Mouse (Mus musculus): ENCODE results near the gene Gm10271.

Gene Gm10271

DNA sequence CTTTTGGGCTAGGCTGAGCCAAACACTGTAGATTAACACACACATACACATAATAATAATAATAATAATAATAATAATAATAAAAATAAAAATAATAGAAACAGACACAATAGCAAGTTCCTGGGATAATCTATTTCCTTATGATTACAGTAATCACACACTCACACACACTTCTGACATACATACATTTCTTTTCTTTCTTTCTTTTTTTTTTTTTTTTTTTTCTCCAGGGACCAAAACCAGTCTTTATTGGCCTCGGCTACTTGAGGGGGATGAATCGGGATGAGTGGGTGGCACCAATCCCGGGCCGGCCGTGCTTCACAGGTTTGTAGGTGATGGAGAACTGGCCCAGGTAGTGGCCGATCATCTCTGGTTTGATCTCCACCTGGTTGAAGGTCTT, at the start of gene Gm10271:
Gene Gm10271, minus strand, starts transcription at position 101 of the 400 bp plus-strand sequence.
- DNase-seq (ENCODE audit: low read depth in 1 of 2, low spot score in 2 of 2), result no peak

DNA sequence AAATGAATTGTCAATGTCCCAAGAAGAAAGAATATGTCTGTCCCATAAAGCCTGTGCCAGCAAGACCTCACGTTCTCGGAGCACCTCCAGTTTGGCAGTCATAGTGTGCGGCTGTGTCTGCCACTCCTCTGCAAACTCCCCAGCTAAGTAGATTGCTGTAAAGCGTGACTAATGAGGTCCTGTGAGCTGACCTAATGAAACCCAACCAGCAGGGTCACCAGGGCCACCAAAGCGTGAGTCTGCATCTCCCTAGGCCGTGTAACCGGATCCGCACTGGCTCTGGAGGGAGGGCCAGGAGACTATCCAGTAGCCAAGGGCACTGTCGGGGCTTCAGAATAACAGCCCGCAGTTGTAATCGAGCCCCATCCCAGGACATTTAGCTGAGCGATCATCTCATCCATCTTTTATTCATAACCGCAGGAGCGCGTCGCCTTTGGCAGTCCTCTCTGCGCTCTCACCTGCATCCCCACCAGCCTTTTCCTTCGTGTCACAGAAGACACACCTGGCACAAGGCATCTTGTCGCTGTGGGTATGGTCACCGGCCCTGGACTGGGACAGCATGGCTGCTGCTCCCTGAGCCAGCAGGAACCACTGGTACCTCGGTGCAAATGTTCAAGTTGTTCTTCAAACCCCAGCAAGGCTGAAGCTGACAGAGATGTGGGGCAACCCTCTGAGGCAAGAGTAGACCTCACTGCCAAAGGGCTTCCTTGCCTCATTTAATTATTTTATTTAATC, 48.8 kb upstream of the Gm10271 start:
- no peak for DNase-seq (ENCODE audit: low read depth in 1 of 2, low spot score in 2 of 2)

- no peak for DNase-seq (ENCODE audit: low read depth in 1 of 2, low spot score in 2 of 2)
These were observed 46.0 kb upstream of the Gm10271 start for GRCm38 (mm10) chr10:117018281-117018840.

DNA sequence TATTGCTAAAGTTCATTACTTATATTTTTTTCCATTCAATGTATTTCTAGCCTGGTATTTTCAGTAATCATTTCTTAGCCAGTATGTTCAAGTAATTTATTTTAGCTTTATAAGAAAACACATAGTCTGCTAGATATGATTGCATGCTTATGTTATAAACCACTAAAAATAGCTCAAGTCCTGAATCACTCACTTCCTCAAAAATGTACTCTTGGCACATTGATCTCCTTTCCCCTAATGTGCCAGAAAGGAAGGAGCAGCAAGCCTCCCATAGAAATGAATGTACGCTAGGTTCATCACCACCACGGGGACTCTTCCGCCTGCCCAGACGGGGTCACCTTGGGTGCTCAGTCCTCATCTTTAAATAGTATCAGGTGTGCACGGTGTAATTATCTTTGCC, 42.2 kb upstream of the Gm10271 start:
- no peak for DNase-seq (ENCODE audit: low read depth in 1 of 2, low spot score in 2 of 2)

- DNase-seq (ENCODE audit: low read depth in 1 of 2, low spot score in 2 of 2), result no peak
These were observed 41.4 kb upstream of the Gm10271 start for GRCm38 (mm10) chr10:117013689-117014390.

DNA sequence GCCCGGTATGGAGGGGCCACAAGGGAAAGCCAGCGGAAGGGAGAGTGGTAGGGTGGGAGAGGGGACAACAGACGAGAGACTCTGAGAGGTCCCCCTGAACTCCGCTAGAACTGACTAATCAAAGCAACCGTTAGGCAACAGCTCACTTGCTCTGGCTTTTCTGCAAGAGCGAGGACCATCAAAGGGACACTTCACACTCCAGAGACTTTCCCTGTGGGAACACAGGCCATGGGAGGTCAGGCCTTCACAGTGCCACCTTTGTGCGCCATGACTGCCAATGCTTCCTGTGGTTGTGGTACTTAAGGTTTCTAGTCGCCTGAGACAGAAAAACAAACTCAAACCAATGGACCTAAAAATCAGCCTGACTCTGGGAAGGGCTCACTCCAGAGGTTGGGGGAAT, 38.6 kb upstream of the Gm10271 start:
- no peak for DNase-seq (ENCODE audit: low read depth in 1 of 2, low spot score in 2 of 2)

- DNase-seq (ENCODE audit: low read depth in 1 of 2, low spot score in 2 of 2), result no peak
These were observed 37.3 kb upstream of the Gm10271 start for GRCm38 (mm10) chr10:117009691-117010090.

DNA sequence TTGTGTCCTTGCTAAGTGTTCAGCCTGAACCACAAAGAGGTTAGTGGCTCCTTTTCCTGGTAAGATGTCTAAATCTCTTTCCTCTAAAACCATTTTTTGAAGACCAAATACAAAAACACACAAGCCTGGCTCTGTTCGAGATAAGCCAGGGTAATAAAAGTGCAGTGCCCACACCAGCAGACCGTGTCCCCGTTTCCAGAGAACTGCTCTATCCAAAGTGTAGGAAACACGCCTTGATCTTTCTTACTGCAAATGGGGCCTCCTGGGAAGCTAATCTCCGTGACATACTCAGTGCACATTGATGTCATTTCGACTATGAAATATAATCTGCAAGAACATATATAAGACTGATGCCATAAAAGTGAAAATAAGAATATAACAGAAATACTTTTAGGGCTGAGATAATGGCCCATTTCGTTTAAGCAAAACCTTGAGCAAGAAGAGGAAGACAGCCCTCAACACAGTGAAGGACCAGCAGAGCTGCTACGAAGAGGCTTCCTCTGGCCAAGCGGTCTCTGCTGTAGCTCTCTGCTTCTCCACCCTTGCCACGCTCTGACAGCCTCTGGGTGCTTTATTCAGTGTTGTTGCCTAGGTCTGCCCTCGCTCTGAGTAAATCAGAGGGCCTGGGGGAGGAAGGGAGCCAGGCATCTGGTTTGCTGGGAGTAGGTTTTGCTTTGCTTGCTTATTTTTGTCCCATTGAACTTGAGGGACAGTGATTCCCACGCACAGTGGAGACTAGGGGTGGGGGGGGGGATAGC, 33.5 kb upstream of the Gm10271 start:
- DNase-seq (ENCODE audit: low read depth in 1 of 2, low spot score in 2 of 2), result no peak

GRCm38 (mm10) chr10:117004695-117005094, 32.3 kb upstream of the Gm10271 start:
- DNase-seq (ENCODE audit: low read depth in 1 of 2, low spot score in 2 of 2), result no peak

GRCm38 (mm10) chr10:117000975-117001374, 28.6 kb upstream of the Gm10271 start:
- DNase-seq (ENCODE audit: low read depth in 1 of 2, low spot score in 2 of 2), result no peak

DNA sequence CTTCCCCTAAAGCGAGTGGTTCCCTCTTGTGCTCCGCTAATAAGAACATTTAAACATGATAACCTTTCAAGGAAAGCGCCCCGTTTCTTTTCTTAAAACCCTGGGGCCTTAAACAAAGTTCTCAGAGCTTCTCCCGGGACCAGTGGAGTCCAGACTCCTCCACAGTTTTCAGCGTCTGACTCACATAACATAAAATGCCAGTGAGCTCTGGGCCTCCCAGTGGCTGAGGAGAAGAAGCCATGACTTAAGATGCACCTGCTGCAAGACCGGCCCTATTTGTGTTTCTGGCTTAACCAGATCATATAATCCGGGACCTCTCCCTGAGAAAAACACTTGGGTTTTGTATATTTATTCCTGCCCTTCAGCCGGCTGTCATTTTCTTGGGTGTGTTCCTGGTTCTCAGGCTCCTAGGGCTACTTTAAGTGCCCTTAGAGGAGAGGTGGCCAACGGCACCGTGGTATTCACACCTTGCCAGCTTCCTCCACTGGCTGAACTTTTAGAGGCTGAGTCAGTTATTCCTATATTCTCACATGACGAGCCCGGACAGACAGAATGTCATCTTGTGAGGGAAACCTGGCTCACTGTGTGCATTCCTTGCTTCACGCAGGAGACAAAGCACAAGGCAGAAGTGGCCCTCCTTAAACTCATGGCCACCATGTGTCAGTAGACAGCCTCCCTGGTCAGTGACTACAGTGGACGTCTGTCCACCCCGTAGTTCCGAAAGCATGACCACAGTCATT, 26.5 kb upstream of the Gm10271 start:
- no peak for DNase-seq (ENCODE audit: low read depth in 1 of 2, low spot score in 2 of 2)

DNA sequence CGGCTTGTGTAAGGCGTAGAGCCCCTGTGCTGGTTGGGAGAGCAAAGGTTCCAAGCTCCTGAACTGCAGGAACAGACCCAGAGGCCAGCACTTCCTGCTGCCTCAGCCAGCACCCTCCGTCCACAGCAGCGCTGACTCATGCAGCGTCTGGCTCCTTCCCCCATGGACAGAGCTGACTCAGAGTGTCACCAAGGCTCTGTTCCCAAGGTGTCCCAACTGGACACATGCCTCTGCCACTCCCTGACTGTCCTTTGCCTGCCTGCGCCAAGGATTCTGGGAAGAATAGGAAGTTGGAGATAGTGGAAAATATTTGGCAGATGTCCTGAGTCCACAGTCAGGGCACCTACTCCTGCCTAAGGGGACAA, 23.8 kb upstream of the Gm10271 start:
- no peak for DNase-seq (ENCODE audit: low read depth in 1 of 2, low spot score in 2 of 2)

GRCm38 (mm10) chr10:116995584-116996235, 23.3 kb upstream of the Gm10271 start:
- no peak for DNase-seq (ENCODE audit: low read depth in 1 of 2, low spot score in 2 of 2)

DNA sequence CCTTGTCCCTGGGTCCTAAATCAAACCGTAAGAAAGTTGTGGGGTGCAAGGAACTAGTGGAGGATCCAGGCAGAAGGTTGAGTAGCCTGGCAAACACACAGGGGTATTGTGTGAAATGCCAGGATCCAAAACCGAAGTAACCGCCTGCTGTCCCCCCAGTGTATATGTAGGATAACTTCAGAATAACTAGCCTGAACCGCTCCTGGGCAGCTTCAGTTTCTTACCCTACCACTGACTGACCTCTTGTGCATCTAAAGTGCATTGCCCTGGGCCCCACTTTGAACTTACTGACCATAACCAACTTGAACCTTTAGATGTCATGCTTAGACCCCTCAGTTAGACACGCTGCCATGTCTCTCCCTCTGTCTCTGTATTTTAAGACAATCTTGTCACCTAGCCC, 22.8 kb upstream of the Gm10271 start:
- no peak for DNase-seq (ENCODE audit: low read depth in 1 of 2, low spot score in 2 of 2)

DNA sequence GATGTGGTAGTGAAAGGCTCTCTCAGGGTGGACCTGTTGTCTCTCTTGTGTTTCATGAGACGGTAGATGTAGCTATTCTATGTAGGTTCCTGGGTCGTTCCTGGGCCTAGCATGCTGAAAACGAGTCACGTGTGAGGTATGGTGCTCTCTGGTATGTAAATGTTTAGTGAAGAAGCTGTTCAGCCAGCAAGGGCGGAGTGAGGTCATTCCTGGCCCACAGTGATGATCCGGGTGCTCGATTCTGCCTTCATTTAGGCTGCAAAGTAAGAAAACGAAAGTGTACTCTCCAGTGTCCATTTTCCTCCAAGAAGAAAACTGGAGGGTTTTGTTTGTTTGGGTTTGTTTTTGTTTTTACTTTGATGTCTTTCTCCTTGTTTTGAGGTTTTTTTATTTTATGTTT, 21.6 kb upstream of the Gm10271 start:
- no peak for DNase-seq (ENCODE audit: low read depth in 1 of 2, low spot score in 2 of 2)

DNA sequence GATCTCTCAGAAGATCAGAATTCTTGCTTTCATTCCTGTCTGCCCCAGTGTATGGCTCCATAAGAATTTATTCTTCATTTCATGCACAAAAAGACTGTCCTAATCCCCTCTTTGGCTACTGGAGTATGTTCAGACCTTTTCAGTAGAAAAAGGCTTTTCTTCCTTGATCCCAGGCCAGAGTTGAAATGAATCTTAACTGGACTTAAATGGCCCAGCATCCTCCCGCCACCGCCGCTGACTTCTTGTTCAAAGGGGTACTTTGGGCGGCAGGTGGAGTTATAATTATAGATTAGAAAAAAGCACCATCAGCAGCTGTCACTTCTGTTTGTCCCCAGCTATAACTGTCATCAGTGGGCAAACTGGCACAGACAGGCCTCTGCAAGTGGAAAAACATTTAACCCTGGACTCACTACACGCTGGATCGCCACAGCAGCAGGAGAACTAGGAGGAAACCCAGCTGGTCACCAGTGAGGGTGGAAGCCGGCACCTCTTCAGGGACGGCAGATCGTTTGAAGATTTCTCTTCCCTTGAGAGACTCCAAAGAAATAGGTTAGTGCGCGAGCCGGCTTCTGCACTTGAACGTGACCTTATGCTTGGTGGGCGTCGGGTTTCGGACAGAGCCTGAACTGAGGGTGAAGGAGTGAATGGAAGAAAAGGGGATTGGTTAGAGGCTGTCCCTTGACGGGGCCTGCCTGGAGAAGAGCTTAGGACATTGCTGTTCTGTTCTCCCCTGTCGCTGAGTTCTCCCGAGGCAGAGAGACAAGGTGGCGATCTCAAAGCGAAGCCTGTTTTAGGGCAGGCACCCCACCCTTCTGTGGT, 14.1 kb upstream of the Gm10271 start, which contains the start of gene Best3:
Gene Best3, plus strand, starts transcription at position 51 of the 819 bp plus-strand sequence.
- DNase-seq (ENCODE audit: low read depth in 1 of 2, low spot score in 2 of 2), result no peak

DNA sequence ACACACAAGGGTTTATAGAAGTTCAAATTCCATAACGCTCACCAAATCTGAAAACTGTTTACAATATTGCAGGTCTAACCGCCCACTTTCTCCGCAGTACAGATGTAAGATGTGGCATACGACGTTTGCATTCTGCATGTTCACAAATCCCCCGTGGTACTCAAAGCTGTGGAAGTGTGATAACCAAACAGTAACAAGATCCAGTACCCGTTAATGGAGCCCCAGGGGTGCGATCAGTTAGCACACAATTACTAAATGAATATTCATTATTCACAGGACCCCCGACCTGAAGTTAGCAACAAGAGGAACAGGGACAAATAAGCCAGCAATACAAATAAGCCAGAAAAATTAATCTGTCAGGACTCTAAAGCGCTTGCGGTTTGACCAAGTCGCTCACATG, 12.4 kb upstream of the Gm10271 start:
- no peak for DNase-seq (ENCODE audit: low read depth in 1 of 2, low spot score in 2 of 2)

DNA sequence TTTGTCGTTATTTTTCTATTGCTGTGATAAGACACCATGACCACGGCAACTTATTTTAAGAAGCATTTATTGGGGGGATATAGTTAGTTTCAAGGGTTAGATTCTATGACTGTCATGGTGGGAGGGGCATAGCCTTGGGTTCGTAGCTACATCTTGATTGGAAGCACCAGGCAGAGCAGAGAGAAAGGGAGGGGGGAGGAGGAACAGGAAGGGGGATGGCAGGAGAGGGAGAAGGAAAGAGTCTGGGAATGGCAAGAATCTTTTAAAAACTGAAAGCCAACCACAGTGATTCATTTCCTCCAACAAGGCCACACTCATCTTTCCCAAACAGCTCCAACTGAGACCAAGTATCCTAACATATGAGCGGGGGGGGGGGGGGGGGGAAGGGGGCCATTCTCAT, 10.1 kb upstream of the Gm10271 start:
- DNase-seq (ENCODE audit: low read depth in 1 of 2, low spot score in 2 of 2), result no peak

DNA sequence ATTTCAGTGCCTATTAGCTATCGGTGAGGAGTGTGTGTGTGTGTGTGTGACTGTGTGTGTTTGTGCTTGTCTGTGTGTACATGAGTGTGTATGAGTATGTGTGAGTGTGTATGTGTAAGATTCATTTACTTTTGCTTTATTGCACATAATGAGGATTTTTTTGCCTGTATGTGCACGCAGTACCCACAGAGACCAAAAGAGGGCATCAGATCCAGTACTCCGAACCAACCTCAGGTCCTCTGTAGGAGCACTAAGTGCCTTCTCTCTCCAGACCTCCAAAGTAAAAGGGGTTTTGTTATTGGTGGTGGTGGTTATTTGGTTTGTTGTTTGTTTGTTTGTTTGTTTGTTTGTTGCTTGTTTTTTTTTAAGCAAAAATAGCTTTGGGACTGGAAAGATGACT, 8.5 kb upstream of the Gm10271 start:
- DNase-seq (ENCODE audit: low read depth in 1 of 2, low spot score in 2 of 2), result no peak

DNA sequence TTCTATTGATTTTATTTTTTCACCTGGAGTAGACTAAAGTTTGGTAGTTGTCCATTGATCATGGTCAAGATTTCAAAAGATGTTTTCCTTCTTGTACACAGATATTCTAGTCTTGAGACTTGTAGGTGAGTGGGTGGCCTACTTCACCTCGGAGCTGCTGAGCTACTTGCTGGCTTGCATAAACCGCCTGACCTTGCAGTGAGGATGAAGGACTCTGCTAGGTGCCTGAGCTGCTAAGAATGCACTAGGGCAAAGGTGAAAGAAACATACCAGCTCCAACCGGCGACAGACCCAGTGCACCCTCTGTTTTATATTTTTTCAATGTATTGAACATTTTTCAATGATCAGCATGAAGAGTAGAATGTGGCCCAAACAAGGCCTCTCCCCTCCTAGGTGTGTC, 7.9 kb upstream of the Gm10271 start:
- no peak for DNase-seq (ENCODE audit: low read depth in 1 of 2, low spot score in 2 of 2)

Measured in monocyte, adult 2 months (primary cell).